Mouse (Mus musculus) neural tube, embryonic 11.5 days (tissue): Measurements from ENCODE around the gene Arhgef11. TPM values are rescaled to one million over a fixed set of nuclear protein-coding genes. Genes with fewer than 3 reads are reported as not detected.

ENCODE experiments used
- ATAC-seq: fragments of 200-750 bp; cut with Nextera tagmentation; 2 replicates; pipeline ENCODE4 v1.8.0; 2017; ENCODE audit warnings: moderate number of reproducible peaks, mild to moderate bottlenecking, moderate TSS enrichment, moderate library complexity; ENCODE audit not compliant: insufficient read depth, low FRiP score, low TSS enrichment
- DNase-seq: peaks from one replicate; pipeline ENCODE4 v3.0.0-alpha.2; 2015; ENCODE audit warnings: low spot score
- H3K27ac ChIP-seq: fragments of 300-500 bp; sonication (generic); 2 replicates; pipeline ENCODE4 v1.5.1; 2014; ENCODE audit warnings: low read depth, mild to moderate bottlenecking, low read length
- H3K27me3 ChIP-seq: fragments of 300-500 bp; sonication (generic); 2 replicates; pipeline ENCODE4 v1.6.1; 2014; ENCODE audit warnings: mild to moderate bottlenecking, low read length, mixed read lengths; ENCODE audit not compliant: control insufficient read depth, insufficient read depth
- H3K36me3 ChIP-seq: fragments of 300-500 bp; sonication (generic); 2 replicates; pipeline ENCODE4 v1.6.1; 2014; ENCODE audit warnings: mild to moderate bottlenecking, low read length, moderate library complexity, mixed read lengths; ENCODE audit not compliant: control insufficient read depth, insufficient read depth
- H3K4me1 ChIP-seq: fragments of 300-500 bp; sonication (generic); 2 replicates; pipeline ENCODE4 v1.6.1; 2014; ENCODE audit warnings: low read length, mixed read lengths; ENCODE audit not compliant: control insufficient read depth, insufficient read depth
- H3K4me2 ChIP-seq: fragments of 300-500 bp; sonication (generic); 2 replicates; pipeline ENCODE4 v1.6.1; 2014; ENCODE audit warnings: low read depth, mild to moderate bottlenecking, moderate library complexity
- H3K4me3 ChIP-seq: fragments of 300-500 bp; sonication (generic); 2 replicates; pipeline ENCODE4 v1.5.1; 2014; ENCODE audit warnings: low read depth, low read length
- H3K9ac ChIP-seq: fragments of 300-500 bp; sonication (generic); 2 replicates; pipeline ENCODE4 v1.6.1; 2014; ENCODE audit warnings: mild to moderate bottlenecking, low read length
- H3K9me3 ChIP-seq: fragments of 300-500 bp; sonication (generic); 2 replicates; pipeline ENCODE4 v1.6.1; 2016; ENCODE audit warnings: low read length; ENCODE audit not compliant: control insufficient read depth
- WGBS: fragments of 180-500 bp; shearing (Covaris S2); extraction: QIAGEN DNeasy Blood & Tissue Kit; methylation state at CpG from one replicate; pipeline ENCODE4 v1.1.7; 2014; 5-methylcytosine and 5-hydroxymethylcytosine counted together
- polyA plus RNA-seq: library from polyadenylated mRNA; unstranded; fragments of >200 nt; fragmentation: Nextera tagmentation; extraction: Ambion mirVana; gene quantifications from 2 replicates; pipeline ENCODE4 v1.2.1, GENCODE M21; 2014

Arhgef11 gene
- polyA plus RNA-seq, 1 experiment from 2014 or later: 18.3 TPM

- ATAC-seq (no peak), DNase-seq (no peak)
- Histone ChIP-seq H3K4me1 (no peaks in the 10 kb centered on the region), H3K27ac (no peak overlapping the region), H3K36me3 (no peaks in the 10 kb centered on the region), H3K27me3 (no peaks in the 10 kb centered on the region), H3K9ac (no peak overlapping the region), H3K4me3 (no peak overlapping the region), H3K9me3 (no peaks in the 10 kb centered on the region), H3K4me2 (no peak overlapping the region)
- WGBS: 83% methylated on average over 3 of the region's 3 CpGs
Observed at GRCm38 (mm10) chr3:87649063-87649462, 31.7 kb downstream of the Arhgef11 start.

GRCm38 (mm10) chr3:87658348-87658747 lies 41.0 kb downstream of the Arhgef11 start:
- Histone ChIP-seq H3K4me3 (no peak overlapping the region), H3K27ac (no peak overlapping the region), H3K9ac (no peak overlapping the region), H3K4me2 (no peak overlapping the region), H3K27me3 (no peaks in the 10 kb centered on the region), H3K9me3 (no peaks in the 10 kb centered on the region), H3K4me1 (no peaks in the 10 kb centered on the region), H3K36me3 (no peaks in the 10 kb centered on the region)
- WGBS: 68% methylated on average over 2 of the region's 2 CpGs
- DNase-seq: no peak
- ATAC-seq: no peak

- H3K4me3 ChIP-seq: no peak overlapping the region
- ATAC-seq (no peak), DNase-seq (no peak)
- H3K36me3 ChIP-seq: no peaks in the 10 kb centered on the region
- no peak overlapping the region for H3K9ac ChIP-seq
- no peaks in the 10 kb centered on the region for H3K4me1 ChIP-seq
- no peak overlapping the region for H3K4me2 ChIP-seq
- no peak overlapping the region for H3K27ac ChIP-seq
- no peaks in the 10 kb centered on the region for H3K27me3 ChIP-seq
- 93% methylated on average over 9 of the region's 9 CpGs for WGBS
- H3K9me3 ChIP-seq: no peaks in the 10 kb centered on the region
Observed at GRCm38 (mm10) chr3:87659692-87660429, 42.5 kb downstream of the Arhgef11 start.

- no peaks in the 10 kb centered on the region for H3K4me1 ChIP-seq
- no peak overlapping the region for H3K27ac ChIP-seq
- no peak overlapping the region for H3K4me3 ChIP-seq
- H3K27me3 ChIP-seq: no peaks in the 10 kb centered on the region
- H3K36me3 ChIP-seq: no peaks in the 10 kb centered on the region
- 85% methylated on average over 4 of the region's 4 CpGs for WGBS
- no peak overlapping the region for H3K4me2 ChIP-seq
- no peak for DNase-seq
- no peaks in the 10 kb centered on the region for H3K9me3 ChIP-seq
- H3K9ac ChIP-seq: no peak overlapping the region
- ATAC-seq: no peak
Observed at GRCm38 (mm10) chr3:87660479-87660878, 43.1 kb downstream of the Arhgef11 start.

- H3K27me3 ChIP-seq: no peaks in the 10 kb centered on the region
- no peaks in the 10 kb centered on the region for H3K9me3 ChIP-seq
- no peaks in the 10 kb centered on the region for H3K36me3 ChIP-seq
- ATAC-seq (no peak), DNase-seq (no peak)
- H3K27ac ChIP-seq: no peak overlapping the region
- no peak overlapping the region for H3K4me2 ChIP-seq
- no peak overlapping the region for H3K9ac ChIP-seq
- no peak overlapping the region for H3K4me3 ChIP-seq
- 100% methylated on average over 1 of the region's 1 CpGs for whole genome bisulfite sequencing
- H3K4me1 ChIP-seq: no peaks in the 10 kb centered on the region
Observed at GRCm38 (mm10) chr3:87661291-87661690, 43.9 kb downstream of the Arhgef11 start.

GRCm38 (mm10) chr3:87718525-87718924 lies 101.2 kb downstream of the Arhgef11 start:
- DNase-seq (no peak), ATAC-seq (no peak)
- 90% methylated on average over 2 of the region's 2 CpGs for WGBS

GRCm38 (mm10) chr3:87724556-87724955 lies 107.2 kb downstream of the Arhgef11 start:
- Histone ChIP-seq H3K9me3 (no peaks in the 10 kb centered on the region), H3K4me1 (no peaks in the 10 kb centered on the region), H3K36me3 (peaks cover 20% of the 10 kb centered on the region), H3K4me2 (no peak overlapping the region), H3K9ac (no peak overlapping the region), H3K4me3 (no peak overlapping the region), H3K27ac (no peak overlapping the region), H3K27me3 (no peaks in the 10 kb centered on the region)
- DNase-seq (no peak), ATAC-seq (no peak)
- 71% methylated on average over 6 of the region's 6 CpGs for whole genome bisulfite sequencing

More at GRCm38 (mm10) chr3:87718525-87718924, 101.2 kb downstream of the Arhgef11 start:
- H3K27ac ChIP-seq: no peak overlapping the region
- no peak overlapping the region for H3K4me3 ChIP-seq
- H3K4me2 ChIP-seq: no peak overlapping the region
- peaks cover 19% of the 10 kb centered on the region for H3K36me3 ChIP-seq
- no peaks in the 10 kb centered on the region for H3K27me3 ChIP-seq
- no peaks in the 10 kb centered on the region for H3K4me1 ChIP-seq
- H3K9ac ChIP-seq: no peak overlapping the region
- no peaks in the 10 kb centered on the region for H3K9me3 ChIP-seq

GRCm38 (mm10) chr3:87725396-87726160 lies 108.2 kb downstream of the Arhgef11 start:
- H3K9ac ChIP-seq: no peak overlapping the region
- WGBS: 97% methylated on average over 16 of the region's 16 CpGs
- ATAC-seq: no peak
- H3K36me3 ChIP-seq: peaks cover 20% of the 10 kb centered on the region
- no peak overlapping the region for H3K4me3 ChIP-seq
- H3K27me3 ChIP-seq: no peaks in the 10 kb centered on the region
- H3K9me3 ChIP-seq: no peaks in the 10 kb centered on the region
- no peaks in the 10 kb centered on the region for H3K4me1 ChIP-seq
- no peak for DNase-seq
- no peak overlapping the region for H3K27ac ChIP-seq
- H3K4me2 ChIP-seq: no peak overlapping the region

GRCm38 (mm10) chr3:87726191-87726590 lies 108.8 kb downstream of the Arhgef11 start:
- Histone ChIP-seq H3K27me3 (no peaks in the 10 kb centered on the region), H3K9me3 (no peaks in the 10 kb centered on the region), H3K4me2 (no peak overlapping the region), H3K4me3 (no peak overlapping the region), H3K9ac (no peak overlapping the region), H3K36me3 (peaks cover 23% of the 10 kb centered on the region), H3K4me1 (no peaks in the 10 kb centered on the region), H3K27ac (no peak overlapping the region)
- 91% methylated on average over 7 of the region's 7 CpGs for WGBS
- ATAC-seq (no peak), DNase-seq (no peak)
